Mouse (Mus musculus): ENCODE data around the gene Mctp1. TPM values are rescaled to one million over a fixed set of nuclear protein-coding genes. Genes with fewer than 3 reads are reported as not detected.

Gene Mctp1
- polyA plus RNA-seq, 1 experiment from 2014 or later, result 0.33 TPM

DNA sequence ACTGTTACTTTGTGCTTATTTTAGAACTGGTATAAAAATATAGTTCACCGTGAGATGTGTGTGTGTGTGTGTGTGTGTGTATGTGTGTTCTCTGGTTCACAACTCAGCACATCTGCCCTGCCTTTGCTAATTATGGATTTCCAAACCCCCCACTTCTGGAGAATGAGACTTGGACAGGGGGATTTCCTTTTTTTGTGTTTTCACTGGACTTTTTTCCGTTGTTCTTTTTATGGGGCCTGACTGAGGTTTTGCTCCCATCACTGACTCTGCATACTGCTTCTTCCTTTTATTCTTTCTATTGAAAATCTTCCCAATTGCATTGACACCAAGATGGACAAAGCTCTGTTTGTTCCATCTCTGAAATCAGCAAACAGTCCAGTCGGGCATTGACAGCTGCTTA is 438.7 kb downstream of the Mctp1 start:
- Histone ChIP-seq H3K36me3 (ENCODE audit: insufficient read depth, low read length) (no peaks in the 10 kb centered on the region), H3K4me3 (replicated peaks; ENCODE audit: low read depth, low read length) (no peak overlapping the region), H3K9ac (ENCODE audit: low read depth, low read length) (no peak overlapping the region), H3K9me3 (replicated peaks; ENCODE audit: low read length) (no peaks in the 10 kb centered on the region), H3K27ac (no peak overlapping the region), H3K4me2 (ENCODE audit: low read length) (no peak overlapping the region), H3K27me3 (ENCODE audit: insufficient read depth, low read length) (no peaks in the 10 kb centered on the region), H3K4me1 (replicated peaks; ENCODE audit: insufficient read depth, low read length) (no peaks in the 10 kb centered on the region)
- ATAC-seq (replicated peaks; ENCODE audit: low FRiP score, low read depth), result no peak
- no peak for TF ChIP-seq CTCF (IDR thresholded peaks at IDR 0.05; ENCODE audit: low read depth)
- no peak for DNase-seq (ENCODE audit: low spot score)
- WGBS, result 56% methylated on average over 3 of the region's 3 CpGs

DNA sequence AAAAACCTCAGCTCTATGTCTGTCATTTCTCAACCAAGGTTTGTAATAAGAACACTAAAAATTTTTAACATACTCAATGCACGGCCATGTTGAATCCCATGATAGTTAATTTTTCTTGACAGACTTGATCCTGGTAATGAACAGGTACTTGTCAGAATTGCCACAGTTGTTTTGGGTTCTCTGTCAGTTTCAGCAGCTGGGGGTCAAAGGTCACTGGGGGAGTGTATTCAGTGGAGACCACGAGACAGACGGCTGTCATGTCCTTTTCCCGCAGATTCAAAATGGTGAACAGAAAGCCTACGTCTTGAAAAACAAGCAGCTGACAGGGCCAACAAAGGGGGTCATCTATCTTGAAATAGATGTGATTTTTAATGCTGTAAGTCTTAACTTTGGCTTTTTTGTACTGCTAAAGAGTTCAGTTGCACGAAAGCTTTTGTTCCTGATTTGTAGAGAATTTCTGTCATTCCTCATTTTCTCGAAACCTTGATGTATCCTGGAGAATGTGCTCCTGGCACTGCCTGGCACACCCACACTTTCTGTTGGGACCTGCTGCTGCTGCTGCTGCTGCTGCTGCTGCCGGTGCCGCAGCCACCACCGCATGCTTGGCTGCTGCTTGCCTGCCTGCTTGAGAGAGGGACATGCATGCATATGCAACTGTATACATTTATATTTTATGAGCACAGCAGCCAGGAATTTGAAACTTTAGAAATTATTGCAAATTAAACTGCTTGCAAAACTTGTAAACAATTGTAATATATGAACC is 440.8 kb downstream of the Mctp1 start:
- WGBS, result 34% methylated on average over 10 of the region's 10 CpGs
- no peak for ATAC-seq (replicated peaks; ENCODE audit: low FRiP score, low read depth)

GRCm38 (mm10) chr13:76827738-76828137 is 443.4 kb downstream of the Mctp1 start:
- Histone ChIP-seq H3K9me3 (replicated peaks; ENCODE audit: low read length) (no peaks in the 10 kb centered on the region), H3K27me3 (ENCODE audit: insufficient read depth, low read length) (no peaks in the 10 kb centered on the region), H3K27ac (no peak overlapping the region), H3K4me3 (replicated peaks; ENCODE audit: low read depth, low read length) (no peak overlapping the region), H3K36me3 (ENCODE audit: insufficient read depth, low read length) (no peaks in the 10 kb centered on the region), H3K9ac (ENCODE audit: low read depth, low read length) (no peak overlapping the region), H3K4me2 (ENCODE audit: low read length) (no peak overlapping the region), H3K4me1 (replicated peaks; ENCODE audit: insufficient read depth, low read length) (no peaks in the 10 kb centered on the region)
- ATAC-seq (replicated peaks; ENCODE audit: low FRiP score, low read depth), result no peak
- TF ChIP-seq CTCF (IDR thresholded peaks at IDR 0.05; ENCODE audit: low read depth), result no peak
- 78% methylated on average over 3 of the region's 3 CpGs for WGBS
- peak; percentile 21 for DNase-seq (ENCODE audit: low spot score)

More for the DNA sequence above, 440.8 kb downstream of the Mctp1 start:
- H3K27ac ChIP-seq, result no peak overlapping the region
- no peak for TF ChIP-seq CTCF (IDR thresholded peaks at IDR 0.05; ENCODE audit: low read depth)
- H3K9ac ChIP-seq (ENCODE audit: low read depth, low read length), result no peak overlapping the region
- H3K9me3 ChIP-seq (replicated peaks; ENCODE audit: low read length), result no peaks in the 10 kb centered on the region
- no peaks in the 10 kb centered on the region for H3K4me1 ChIP-seq (replicated peaks; ENCODE audit: insufficient read depth, low read length)
- H3K36me3 ChIP-seq (ENCODE audit: insufficient read depth, low read length), result no peaks in the 10 kb centered on the region
- H3K4me2 ChIP-seq (ENCODE audit: low read length), result no peak overlapping the region
- no peak overlapping the region for H3K4me3 ChIP-seq (replicated peaks; ENCODE audit: low read depth, low read length)
- no peak for DNase-seq (ENCODE audit: low spot score)
- H3K27me3 ChIP-seq (ENCODE audit: insufficient read depth, low read length), result no peaks in the 10 kb centered on the region

GRCm38 (mm10) chr13:76838031-76838430 is 453.7 kb downstream of the Mctp1 start:
- no peaks in the 10 kb centered on the region for H3K4me1 ChIP-seq (replicated peaks; ENCODE audit: insufficient read depth, low read length)
- no peaks in the 10 kb centered on the region for H3K9me3 ChIP-seq (replicated peaks; ENCODE audit: low read length)
- H3K4me2 ChIP-seq (ENCODE audit: low read length), result no peak overlapping the region
- ATAC-seq (replicated peaks; ENCODE audit: low FRiP score, low read depth) (no peak), DNase-seq (ENCODE audit: low spot score) (peak; percentile 50)
- TF ChIP-seq CTCF (IDR thresholded peaks at IDR 0.05; ENCODE audit: low read depth), result no peak
- H3K27me3 ChIP-seq (ENCODE audit: insufficient read depth, low read length), result no peaks in the 10 kb centered on the region
- H3K27ac ChIP-seq, result no peak overlapping the region
- H3K9ac ChIP-seq (ENCODE audit: low read depth, low read length), result no peak overlapping the region
- no peaks in the 10 kb centered on the region for H3K36me3 ChIP-seq (ENCODE audit: insufficient read depth, low read length)
- WGBS, result 33% methylated on average over 3 of the region's 3 CpGs
- H3K4me3 ChIP-seq (replicated peaks; ENCODE audit: low read depth, low read length), result no peak overlapping the region

DNA sequence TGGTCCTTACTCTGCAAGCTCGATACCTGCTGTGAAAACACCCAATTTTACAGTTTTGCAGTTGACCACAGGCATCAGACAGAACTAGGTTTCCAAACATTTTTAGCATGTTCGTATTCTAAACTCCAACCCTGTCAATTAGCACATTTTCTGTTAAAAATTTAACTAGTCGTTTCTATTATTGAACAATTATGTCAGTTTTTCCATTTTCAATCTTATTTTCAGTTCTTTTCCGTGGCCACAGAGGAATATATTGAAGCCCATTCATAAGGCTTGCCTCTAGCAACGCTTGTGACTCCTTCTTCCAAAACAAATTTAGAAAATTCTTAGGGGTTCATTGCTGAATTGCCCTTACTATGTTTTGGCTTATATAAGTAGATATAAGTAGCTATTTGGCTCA is 456.4 kb downstream of the Mctp1 start:
- Histone ChIP-seq H3K4me2 (ENCODE audit: low read length) (no peak overlapping the region), H3K27ac (no peak overlapping the region), H3K27me3 (ENCODE audit: insufficient read depth, low read length) (no peaks in the 10 kb centered on the region), H3K36me3 (ENCODE audit: insufficient read depth, low read length) (no peaks in the 10 kb centered on the region), H3K4me1 (replicated peaks; ENCODE audit: insufficient read depth, low read length) (no peaks in the 10 kb centered on the region), H3K9me3 (replicated peaks; ENCODE audit: low read length) (no peaks in the 10 kb centered on the region), H3K4me3 (replicated peaks; ENCODE audit: low read depth, low read length) (no peak overlapping the region), H3K9ac (ENCODE audit: low read depth, low read length) (no peak overlapping the region)
- ATAC-seq (replicated peaks; ENCODE audit: low FRiP score, low read depth) (no peak), DNase-seq (ENCODE audit: low spot score) (no peak)
- WGBS, result 80% methylated on average over 5 of the region's 5 CpGs
- no peak for TF ChIP-seq CTCF (IDR thresholded peaks at IDR 0.05; ENCODE audit: low read depth)

DNA sequence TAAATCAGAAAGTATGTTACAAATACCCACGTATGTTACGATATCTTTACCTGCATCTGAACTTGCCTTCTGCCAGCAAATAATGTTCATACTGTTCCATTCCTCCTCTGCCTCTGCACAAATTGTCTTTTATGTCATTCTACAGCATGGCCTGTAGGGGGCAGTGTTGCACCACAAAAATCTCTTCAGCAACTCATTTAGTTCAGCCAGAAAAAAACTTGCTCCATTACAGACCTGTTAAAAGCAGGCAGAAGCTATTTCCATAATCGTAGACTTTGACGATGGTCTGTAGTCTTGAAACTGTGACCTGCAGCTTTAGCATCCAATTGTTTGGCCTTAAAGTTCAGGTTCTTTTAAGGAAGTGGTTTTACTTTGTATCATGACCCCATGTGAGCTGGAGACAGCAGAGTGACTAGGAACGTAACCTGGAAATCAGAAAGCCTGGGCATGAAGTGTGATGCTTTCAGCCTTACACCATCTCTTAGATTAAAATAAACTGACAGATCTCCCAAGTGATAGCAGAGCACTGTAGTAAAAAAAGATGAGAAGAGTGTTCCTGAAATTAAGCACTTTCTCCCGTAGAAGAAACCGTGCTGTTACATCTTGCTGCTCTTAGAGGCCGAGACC is 460.4 kb downstream of the Mctp1 start:
- no peaks in the 10 kb centered on the region for H3K36me3 ChIP-seq (ENCODE audit: insufficient read depth, low read length)
- 49% methylated on average over 8 of the region's 8 CpGs for WGBS
- peak; percentile 86 for DNase-seq (ENCODE audit: low spot score)
- H3K4me2 ChIP-seq (ENCODE audit: low read length), result no peak overlapping the region
- no peaks in the 10 kb centered on the region for H3K27me3 ChIP-seq (ENCODE audit: insufficient read depth, low read length)
- H3K4me3 ChIP-seq (replicated peaks; ENCODE audit: low read depth, low read length), result no peak overlapping the region
- peak; percentile 89 for TF ChIP-seq CTCF (IDR thresholded peaks at IDR 0.05; ENCODE audit: low read depth)
- no peak overlapping the region for H3K9ac ChIP-seq (ENCODE audit: low read depth, low read length)
- no peak overlapping the region for H3K27ac ChIP-seq
- 0 out of 2 replicates have a peak, but pooled peaks have one; percentile 33 for ATAC-seq (replicated peaks; ENCODE audit: low FRiP score, low read depth)
- H3K9me3 ChIP-seq (replicated peaks; ENCODE audit: low read length), result no peaks in the 10 kb centered on the region
- H3K4me1 ChIP-seq (replicated peaks; ENCODE audit: insufficient read depth, low read length), result no peaks in the 10 kb centered on the region
